Mouse (Mus musculus) kidney, adult 11 months (tissue): ENCODE measurements around the gene Sesn1.
"Not testable (repeated sequence)": the region's sequence is repeated elsewhere in the genome, so short reads cannot be mapped to it uniquely, and the experiment has no call there.

ENCODE experiments used
- DNase-seq: peaks from one replicate; pipeline ENCODE4 v3.0.0; 2022

The Sesn1 gene

GRCm38 (mm10) chr10:41822573-41823281 lies 13.0 kb downstream of the Sesn1 start:
- no peak for DNase-seq

GRCm38 (mm10) chr10:41823282-41823675 lies 13.5 kb downstream of the Sesn1 start:
- DNase-seq = not testable (repeated sequence)

- DNase-seq = no peak
Observed at GRCm38 (mm10) chr10:41823916-41824315, 14.2 kb downstream of the Sesn1 start.

GRCm38 (mm10) chr10:41825041-41825440 lies 15.3 kb downstream of the Sesn1 start:
- no peak for DNase-seq

GRCm38 (mm10) chr10:41825996-41826395 lies 16.3 kb downstream of the Sesn1 start:
- DNase-seq = no peak

- no peak for DNase-seq
Observed at GRCm38 (mm10) chr10:41826526-41827116, 16.9 kb downstream of the Sesn1 start.

- DNase-seq = no peak
Observed at GRCm38 (mm10) chr10:41827784-41828183, 18.0 kb downstream of the Sesn1 start.

- no peak for DNase-seq
Observed at GRCm38 (mm10) chr10:41829191-41829590, 19.5 kb downstream of the Sesn1 start.

GRCm38 (mm10) chr10:41829980-41830379 lies 20.2 kb downstream of the Sesn1 start:
- no peak for DNase-seq

GRCm38 (mm10) chr10:41830445-41830844 lies 20.7 kb downstream of the Sesn1 start:
- no peak for DNase-seq

GRCm38 (mm10) chr10:41830851-41831522 lies 21.3 kb downstream of the Sesn1 start:
- peak; percentile 48 for DNase-seq

- no peak for DNase-seq
Observed at GRCm38 (mm10) chr10:41832191-41832590, 22.5 kb downstream of the Sesn1 start.

GRCm38 (mm10) chr10:41834131-41834530 lies 24.4 kb downstream of the Sesn1 start:
- no peak for DNase-seq

- no peak for DNase-seq
Observed at GRCm38 (mm10) chr10:41838911-41839310, 29.2 kb downstream of the Sesn1 start.

GRCm38 (mm10) chr10:41847737-41848136 lies 38.0 kb downstream of the Sesn1 start:
- no peak for DNase-seq

- no peak for DNase-seq
Observed at GRCm38 (mm10) chr10:41848721-41849120, 39.0 kb downstream of the Sesn1 start.

GRCm38 (mm10) chr10:41859820-41860219 lies 50.1 kb downstream of the Sesn1 start:
- no peak for DNase-seq

- no peak for DNase-seq
Observed at GRCm38 (mm10) chr10:41860275-41860688, 50.5 kb downstream of the Sesn1 start.

GRCm38 (mm10) chr10:41863053-41863452 lies 53.3 kb downstream of the Sesn1 start:
- DNase-seq = no peak

GRCm38 (mm10) chr10:41866069-41866837 lies 56.5 kb downstream of the Sesn1 start:
- DNase-seq = no peak

- no peak for DNase-seq
Observed at GRCm38 (mm10) chr10:41866838-41867154, 57.1 kb downstream of the Sesn1 start.

GRCm38 (mm10) chr10:41867956-41868355 lies 58.2 kb downstream of the Sesn1 start:
- no peak for DNase-seq

GRCm38 (mm10) chr10:41870101-41870500 lies 60.4 kb downstream of the Sesn1 start:
- DNase-seq = no peak

GRCm38 (mm10) chr10:41871564-41871963 lies 61.8 kb downstream of the Sesn1 start:
- no peak for DNase-seq
